Mouse (Mus musculus): ENCODE results near the gene Ybx1.

DNA sequence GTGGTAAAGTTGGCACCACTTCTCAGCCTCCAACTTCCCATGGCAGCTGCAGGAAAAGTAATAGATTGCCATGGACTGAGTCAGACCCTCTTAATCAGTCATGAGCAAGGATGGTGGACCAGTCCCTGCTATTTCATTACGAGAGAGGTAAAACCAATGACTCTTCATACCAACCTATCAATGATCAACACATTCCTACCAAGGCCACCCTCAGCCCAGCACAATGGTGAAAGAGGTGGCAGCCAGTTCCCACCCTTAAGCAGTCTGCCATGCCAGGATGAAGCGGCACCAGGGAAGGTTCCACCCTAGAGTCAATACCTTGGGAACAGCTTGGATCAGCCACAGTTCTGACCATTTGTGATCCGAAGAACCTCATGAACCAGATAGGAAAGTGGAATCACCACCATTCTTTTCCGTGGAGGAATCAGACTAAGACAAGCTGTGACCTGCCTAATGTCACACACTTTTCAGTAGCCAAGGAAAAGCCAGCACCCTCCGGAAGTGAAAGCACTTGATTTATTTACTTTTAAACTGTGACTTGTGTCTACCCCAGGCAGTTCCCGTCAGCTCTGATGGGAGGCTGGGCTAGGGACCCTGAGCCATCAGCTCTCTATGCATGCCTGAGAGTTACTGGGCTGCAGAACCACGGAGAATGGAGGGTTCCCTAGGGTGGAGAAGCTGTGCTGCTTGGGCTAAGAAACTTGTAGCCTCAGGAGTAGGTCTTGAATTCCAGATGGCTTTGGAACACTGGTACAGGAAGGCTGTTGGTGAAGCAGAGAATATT, 42.2 kb downstream of the Ybx1 start:
- no peak for TF ChIP-seq EP300 (optimal IDR thresholded peaks at IDR 0.05)
- no peak for TF ChIP-seq CTCF (IDR thresholded peaks at IDR 0.05; ENCODE audit: low read depth)
